Mouse (Mus musculus) embryo, embryonic 9.5 days (tissue): ENCODE measurements around the gene Ptpn23.
"Not testable (repeated sequence)": the region's sequence is repeated elsewhere in the genome, so short reads cannot be mapped to it uniquely, and the experiment has no call there.

ENCODE experiments used
- DNase-seq: peaks from one replicate; pipeline ENCODE4 v3.0.0-alpha.2; 2017; ENCODE audit errors: extremely low spot score

Gene Ptpn23

GRCm38 (mm10) chr9:110381292-110381691, 26.7 kb downstream of the Ptpn23 start:
- no peak for DNase-seq

GRCm38 (mm10) chr9:110380662-110381061, 27.4 kb downstream of the Ptpn23 start:
- DNase-seq: peak; percentile 17

- DNase-seq: no peak
Observed at GRCm38 (mm10) chr9:110379361-110379760, 28.7 kb downstream of the Ptpn23 start.

GRCm38 (mm10) chr9:110377655-110378054, 30.4 kb downstream of the Ptpn23 start:
- not testable (repeated sequence) for DNase-seq

GRCm38 (mm10) chr9:110375668-110376067, 32.3 kb downstream of the Ptpn23 start:
- no peak for DNase-seq

- DNase-seq: no peak
Observed at GRCm38 (mm10) chr9:110373871-110374270, 34.1 kb downstream of the Ptpn23 start.

- no peak for DNase-seq
Observed at GRCm38 (mm10) chr9:110369860-110370259, 38.2 kb downstream of the Ptpn23 start.

- DNase-seq: no peak
Observed at GRCm38 (mm10) chr9:110366746-110367145, 41.3 kb downstream of the Ptpn23 start.

- DNase-seq: no peak
Observed at GRCm38 (mm10) chr9:110362337-110362736, 45.7 kb downstream of the Ptpn23 start.

- no peak for DNase-seq
Observed at GRCm38 (mm10) chr9:110361299-110361698, 46.7 kb downstream of the Ptpn23 start.

- no peak for DNase-seq
Observed at GRCm38 (mm10) chr9:110358341-110358740, 49.7 kb downstream of the Ptpn23 start.

GRCm38 (mm10) chr9:110351932-110352632, 55.9 kb downstream of the Ptpn23 start:
- no peak for DNase-seq

GRCm38 (mm10) chr9:110351350-110351749, 56.7 kb downstream of the Ptpn23 start:
- DNase-seq: no peak

GRCm38 (mm10) chr9:110350612-110351011, 57.4 kb downstream of the Ptpn23 start:
- DNase-seq: no peak

- no peak for DNase-seq
Observed at GRCm38 (mm10) chr9:110350188-110350587, 57.8 kb downstream of the Ptpn23 start.

- DNase-seq: no peak
Observed at GRCm38 (mm10) chr9:110348899-110349298, 59.1 kb downstream of the Ptpn23 start.

GRCm38 (mm10) chr9:110345057-110345739, 62.8 kb downstream of the Ptpn23 start:
- DNase-seq: no peak

GRCm38 (mm10) chr9:110343805-110344204, 64.2 kb downstream of the Ptpn23 start:
- no peak for DNase-seq

GRCm38 (mm10) chr9:110342008-110342407, 66.0 kb downstream of the Ptpn23 start:
- DNase-seq: no peak

GRCm38 (mm10) chr9:110340037-110340750, 67.8 kb downstream of the Ptpn23 start:
- DNase-seq: no peak
